In genomic region chr11:69912716-69913530, GRCm38 (mm10) we compare ENCODE assay signal across 8 mouse cellular contexts. TPM values are rescaled to one million over a fixed set of nuclear protein-coding genes. Genes with fewer than 3 reads are reported as not detected.
A peak's percentile ranks its signal among the peaks of the same experiment; 100 is the strongest.
DNase-seq lines count a peak whose midpoint lies in the region; ATAC-seq and TF ChIP-seq lines count a peak whose summit lies in the region.

No protein-coding gene starts in this region.

- no peaks in the 10 kb centered on the region for H3K79me2 ChIP-seq in liver, adult 2 months (ENCODE audit: control insufficient read depth, insufficient read depth, low read length)

- H3K9ac ChIP-seq in liver, adult 2 months (ENCODE audit: low read depth, low read length) = no peak overlapping the region
- H3K9ac ChIP-seq in limb, embryonic 15.5 days = no peak overlapping the region
- H3K9ac ChIP-seq in neural tube, embryonic 13.5 days = peak overlapping the region; percentile 89; the same call in 1 of the 2 replicates

- no peaks in the 10 kb centered on the region for H3K9me3 ChIP-seq in limb, embryonic 15.5 days
- H3K9me3 ChIP-seq in neural tube, embryonic 13.5 days = no peaks in the 10 kb centered on the region

- no peaks in the 10 kb centered on the region for H3K27me3 ChIP-seq in liver, adult 2 months (ENCODE audit: control insufficient read depth, insufficient read depth, low read length)
- H3K27me3 ChIP-seq in limb, embryonic 15.5 days = no peaks in the 10 kb centered on the region
- H3K27me3 ChIP-seq in neural tube, embryonic 13.5 days = no peaks in the 10 kb centered on the region

- peaks cover 12% of the 10 kb centered on the region for H3K36me3 ChIP-seq in liver, adult 2 months (ENCODE audit: control insufficient read depth, insufficient read depth, low read length)
- peaks cover 86% of the 10 kb centered on the region for H3K36me3 ChIP-seq in limb, embryonic 15.5 days
- H3K36me3 ChIP-seq in neural tube, embryonic 13.5 days = peaks cover 86% of the 10 kb centered on the region

- peak overlapping the region; percentile 82 for H3K4me2 ChIP-seq in limb, embryonic 15.5 days
- peak overlapping the region; percentile 100 for H3K4me2 ChIP-seq in neural tube, embryonic 13.5 days

- peaks cover 14% of the 10 kb centered on the region for H3K4me1 ChIP-seq in liver, adult 2 months (ENCODE audit: control insufficient read depth, insufficient read depth, low read length)
- H3K4me1 ChIP-seq in embryonic fibroblast, embryonic 13.5 days (ENCODE audit: control insufficient read depth, insufficient read depth, low read length) = peaks cover 11% of the 10 kb centered on the region; the same call in 1 of the 2 replicates
- peaks cover 29% of the 10 kb centered on the region for H3K4me1 ChIP-seq in limb, embryonic 15.5 days
- peaks cover 33% of the 10 kb centered on the region for H3K4me1 ChIP-seq in neural tube, embryonic 13.5 days (replicated peaks)

- no peak for ATAC-seq in limb, embryonic 15.5 days (ENCODE audit: insufficient number of reproducible peaks, low FRiP score, low TSS enrichment, low read depth)
- ATAC-seq in neural tube, embryonic 13.5 days (ENCODE audit: low read depth) = peak; percentile 32

- H3K4me3 ChIP-seq in liver, adult 2 months (ENCODE audit: insufficient read depth, low read depth, low read length) = peak overlapping the region; percentile 86; the same call in 1 of the 2 replicates
- peak overlapping the region; percentile 29 for H3K4me3 ChIP-seq in embryonic fibroblast, embryonic 13.5 days (ENCODE audit: insufficient read depth, low read length)
- peak overlapping the region; percentile 70 for H3K4me3 ChIP-seq in limb, embryonic 15.5 days
- peak overlapping the region; percentile 93 for H3K4me3 ChIP-seq in neural tube, embryonic 13.5 days

- no peak for TF ChIP-seq CTCF in liver, adult 2 months (IDR thresholded peaks at IDR 0.05; ENCODE audit: low read depth, low read length)
- TF ChIP-seq CTCF in embryonic fibroblast, embryonic 13.5 days (IDR thresholded peaks at IDR 0.05; ENCODE audit: borderline replicate concordance, insufficient read depth, low read length) = no peak

- no peak for TF ChIP-seq POLR2A in liver, adult 2 months (IDR thresholded peaks at IDR 0.05; ENCODE audit: extremely low read depth, insufficient read depth, low read length)
- no peak for TF ChIP-seq POLR2A in embryonic fibroblast, embryonic 13.5 days (IDR thresholded peaks at IDR 0.05; ENCODE audit: low read depth, low read length)

- DNase-seq in liver, adult 2 months (ENCODE audit: extremely low read depth, low read depth, low spot score) = no peak
- no peak for DNase-seq in liver
- no peak for DNase-seq in frontal cortex, postnatal 36 days (ENCODE audit: low spot score in 2 of 2)
- no peak for DNase-seq in B cell, adult 2 months
- DNase-seq in left cerebral cortex, adult 8-10 months (ENCODE audit: low spot score in 2 of 2) = no peak

- WGBS in liver, adult 2 months = 70% methylated on average over 15 of the region's 15 CpGs
- 75% methylated on average over 15 of the region's 15 CpGs for WGBS in limb, embryonic 15.5 days
- WGBS in neural tube, embryonic 13.5 days = 79% methylated on average over 15 of the region's 15 CpGs

- H3K27ac ChIP-seq in liver, adult 2 months (replicated peaks; ENCODE audit: insufficient read depth, low read depth, low read length) = no peak overlapping the region
- H3K27ac ChIP-seq in embryonic fibroblast, embryonic 13.5 days (ENCODE audit: insufficient read depth, low read length) = no peak overlapping the region
- peak overlapping the region; percentile 88 for H3K27ac ChIP-seq in limb, embryonic 15.5 days
- H3K27ac ChIP-seq in neural tube, embryonic 13.5 days (replicated peaks) = peak overlapping the region; percentile 90

RNA-seq across cellular contexts. Expression of gene Gps2, which starts 0.8 kb away (rescaled TPM):
- total RNA-seq in liver, adult 2 months (2014; rRNA removed) = 7.0 and 8.5 TPM in 2 replicates
- 32.3 and 41.0 TPM in 2 replicates for polyA plus RNA-seq in liver, adult 2 months (2012; rRNA removed)
- polyA plus RNA-seq in embryonic fibroblast, embryonic 13.5 days (2011; ENCODE audit: insufficient read length, low read depth, missing spikeins) = 24.1 and 27.8 TPM in 2 replicates
- polyA plus RNA-seq in limb, embryonic 15.5 days (2015; fragmentation: Nextera tagmentation; extraction: Ambion mirVana) = 71.5 and 77.1 TPM in 2 replicates
- polyA plus RNA-seq in neural tube, embryonic 13.5 days (2015; fragmentation: Nextera tagmentation; extraction: Ambion mirVana) = 60.4 and 76.5 TPM in 2 replicates
- 10 to 100 TPM; 27.1 to 37.6 (median 32.4) TPM for total RNA-seq in left cerebral cortex, adult 8-10 months (2022)

RNA-seq across cellular contexts. Expression of gene Eif5a, which starts 8.8 kb away (rescaled TPM):
- 321 and 404 TPM in 2 replicates for total RNA-seq in liver, adult 2 months (2014; rRNA removed)
- 374 and 408 TPM in 2 replicates for polyA plus RNA-seq in liver, adult 2 months (2012; rRNA removed)
- polyA plus RNA-seq in embryonic fibroblast, embryonic 13.5 days (2011; ENCODE audit: insufficient read length, low read depth, missing spikeins) = 725 and 764 TPM in 2 replicates
- 1,601 and 1,681 TPM in 2 replicates for polyA plus RNA-seq in limb, embryonic 15.5 days (2015; fragmentation: Nextera tagmentation; extraction: Ambion mirVana)
- polyA plus RNA-seq in neural tube, embryonic 13.5 days (2015; fragmentation: Nextera tagmentation; extraction: Ambion mirVana) = 1,157 and 1,178 TPM in 2 replicates
- 100 to 1,000 TPM; 413 to 430 (median 416) TPM for total RNA-seq in left cerebral cortex, adult 8-10 months (2022)

RNA-seq across cellular contexts. Expression of gene Neurl4, which starts 12.1 kb away (rescaled TPM):
- total RNA-seq in liver, adult 2 months (2014; rRNA removed) = 10.1 and 14.0 TPM in 2 replicates
- 12.6 and 20.7 TPM in 2 replicates for polyA plus RNA-seq in liver, adult 2 months (2012; rRNA removed)
- polyA plus RNA-seq in embryonic fibroblast, embryonic 13.5 days (2011; ENCODE audit: insufficient read length, low read depth, missing spikeins) = 30.8 and 31.8 TPM in 2 replicates
- polyA plus RNA-seq in limb, embryonic 15.5 days (2015; fragmentation: Nextera tagmentation; extraction: Ambion mirVana) = 7.1 and 7.3 TPM in 2 replicates
- 13.8 and 20.5 TPM in 2 replicates for polyA plus RNA-seq in neural tube, embryonic 13.5 days (2015; fragmentation: Nextera tagmentation; extraction: Ambion mirVana)
- 100 to 1,000 TPM in 3 of 4 experiments, 10 to 100 TPM in 1; 97.6 to 122 (median 112) TPM for total RNA-seq in left cerebral cortex, adult 8-10 months (2022)

RNA-seq across cellular contexts. Expression of gene 2810408A11Rik, which starts 12.1 kb away (rescaled TPM):
- 0.13 and 0.18 TPM in 2 replicates for total RNA-seq in liver, adult 2 months (2014; rRNA removed)
- 0.06 and 0.11 TPM in 2 replicates for polyA plus RNA-seq in liver, adult 2 months (2012; rRNA removed)
- polyA plus RNA-seq in embryonic fibroblast, embryonic 13.5 days (2011; ENCODE audit: insufficient read length, low read depth, missing spikeins) = 3.5 and 4.9 TPM in 2 replicates
- polyA plus RNA-seq in limb, embryonic 15.5 days (2015; fragmentation: Nextera tagmentation; extraction: Ambion mirVana) = 7.6 and 8.4 TPM in 2 replicates
- polyA plus RNA-seq in neural tube, embryonic 13.5 days (2015; fragmentation: Nextera tagmentation; extraction: Ambion mirVana) = 10.9 and 11.7 TPM in 2 replicates
- 1 to 10 TPM in 1 of 4 experiments, under 1 TPM in 3; 0.39 to 1.1 (median 0.56) TPM for total RNA-seq in left cerebral cortex, adult 8-10 months (2022)

RNA-seq across cellular contexts. Expression of gene Acap1, which starts 17.6 kb away (rescaled TPM):
- 1.2 and 1.9 TPM in 2 replicates for total RNA-seq in liver, adult 2 months (2014; rRNA removed)
- 2.3 and 3.3 TPM in 2 replicates for polyA plus RNA-seq in liver, adult 2 months (2012; rRNA removed)
- not detected in 2 replicates for polyA plus RNA-seq in embryonic fibroblast, embryonic 13.5 days (2011; ENCODE audit: insufficient read length, low read depth, missing spikeins)
- polyA plus RNA-seq in limb, embryonic 15.5 days (2015; fragmentation: Nextera tagmentation; extraction: Ambion mirVana) = 2.7 and 3.1 TPM in 2 replicates
- polyA plus RNA-seq in neural tube, embryonic 13.5 days (2015; fragmentation: Nextera tagmentation; extraction: Ambion mirVana) = 0.28 and 0.80 TPM in 2 replicates
- not detected for total RNA-seq in left cerebral cortex, adult 8-10 months (2022)

Comparison
In these comparisons a context has a peak if more than half of its experiments do, and no peak if none do; other contexts are left out.
1. H3K27ac ChIP-seq: peak in limb, embryonic 15.5 days (single experiment) and neural tube, embryonic 13.5 days (single experiment); none in liver, adult 2 months (single experiment) and embryonic fibroblast, embryonic 13.5 days (single experiment).
2. H3K4me3 ChIP-seq: peak in every context shown above with its lines; median percentile 93 in neural tube, embryonic 13.5 days; 86 in liver, adult 2 months; 70 in limb, embryonic 15.5 days; 29 in embryonic fibroblast, embryonic 13.5 days.